Mouse (Mus musculus) neural tube, embryonic 13.5 days (tissue): ENCODE results near the gene Zscan26. TPM values are rescaled to one million over a fixed set of nuclear protein-coding genes. Genes with fewer than 3 reads are reported as not detected.
A peak's percentile ranks its signal among the peaks of the same experiment; 100 is the strongest.
"Not testable (repeated sequence)": the region's sequence is repeated elsewhere in the genome, so short reads cannot be mapped to it uniquely, and the experiment has no call there.

Source experiments
- ATAC-seq: fragments of 200-750 bp; cut with Nextera tagmentation; 2 replicates; pipeline ENCODE4 v1.8.0; 2017; ENCODE audit warnings: low read depth, mild to moderate bottlenecking, moderate TSS enrichment, moderate library complexity
- H3K27ac ChIP-seq: fragments of 300-500 bp; sonication (generic); replicated peaks from 2 replicates; pipeline ENCODE4 v1.5.1; 2015; ENCODE audit warnings: moderate library complexity, mild to moderate bottlenecking, inconsistent platforms
- H3K27me3 ChIP-seq: fragments of 300-500 bp; sonication (generic); 2 replicates; pipeline ENCODE4 v1.6.1; 2015; ENCODE audit warnings: mild to moderate bottlenecking, inconsistent platforms
- H3K36me3 ChIP-seq: fragments of 300-500 bp; sonication (generic); 2 replicates; pipeline ENCODE4 v1.6.1; 2015; ENCODE audit warnings: mild to moderate bottlenecking, inconsistent platforms
- H3K4me1 ChIP-seq: fragments of 300-500 bp; sonication (generic); replicated peaks from 2 replicates; pipeline ENCODE4 v1.6.1; 2015; ENCODE audit warnings: inconsistent platforms
- H3K4me2 ChIP-seq: fragments of 300-500 bp; sonication (generic); 2 replicates; pipeline ENCODE4 v1.6.1; 2015; ENCODE audit warnings: inconsistent platforms, mild to moderate bottlenecking, moderate library complexity
- H3K4me3 ChIP-seq: fragments of 300-500 bp; sonication (generic); 2 replicates; pipeline ENCODE4 v1.5.1; 2015; ENCODE audit warnings: mild to moderate bottlenecking, inconsistent platforms
- H3K9ac ChIP-seq: fragments of 300-500 bp; sonication (generic); 2 replicates; pipeline ENCODE4 v1.6.1; 2015; ENCODE audit warnings: moderate library complexity, mild to moderate bottlenecking, inconsistent platforms
- H3K9me3 ChIP-seq: fragments of 300-500 bp; sonication (generic); 2 replicates; pipeline ENCODE4 v1.6.1; 2016; ENCODE audit warnings: inconsistent platforms
- WGBS: fragments of 180-500 bp; shearing (Covaris S2); methylation state at CpG from one replicate; pipeline ENCODE4 v1.1.7; 2015; 5-methylcytosine and 5-hydroxymethylcytosine counted together
- polyA plus RNA-seq: library from polyadenylated mRNA; unstranded; fragments of >200 nt; fragmentation: Nextera tagmentation; extraction: Ambion mirVana; gene quantifications from 2 replicates; pipeline ENCODE4 v1.2.1, GENCODE M21; 2015

Zscan26 gene
- 23.5 and 27.9 TPM in 2 replicates for polyA plus RNA-seq

DNA sequence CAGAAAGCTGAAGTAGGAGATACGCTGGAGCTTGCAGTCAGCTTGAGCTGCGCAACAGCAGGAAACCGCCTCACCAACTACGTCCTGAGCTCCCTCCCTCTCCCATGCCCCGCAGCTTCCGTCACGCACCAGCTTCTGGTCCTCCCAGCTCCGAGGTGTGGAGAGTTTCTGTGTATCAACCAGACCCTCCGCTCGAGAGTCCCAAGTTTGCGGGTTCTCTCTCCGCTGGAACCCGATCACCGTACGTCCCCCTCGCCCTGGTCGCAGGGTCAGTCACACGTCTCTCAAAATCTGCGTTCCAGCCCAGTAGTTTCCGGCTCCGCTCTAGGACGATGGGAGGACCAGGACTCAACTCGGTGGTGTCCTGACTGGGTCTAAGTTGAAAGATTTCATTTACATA lies at the start of gene Zscan26:
Gene Zscan26 (minus strand): TSS at position 282 of the 400 bp plus-strand sequence.
- Histone ChIP-seq H3K27me3 (peaks cover 26% of the 10 kb centered on the region), H3K36me3 (0 out of 2 replicates have a peak, but pooled peaks cover 11% of the 10 kb centered on the region), H3K4me3 (peak within 1 kb of the TSS; percentile 81), H3K27ac (peak within 1 kb of the TSS; percentile 68), H3K4me2 (peak within 1 kb of the TSS; percentile 84), H3K4me1 (peaks cover 15% of the 10 kb centered on the region), H3K9me3 (no peaks in the 10 kb centered on the region), H3K9ac (peak within 1 kb of the TSS; percentile 76)
- under 1% methylated on average over 23 of the region's 23 CpGs for WGBS
- ATAC-seq = peak; percentile 92

DNA sequence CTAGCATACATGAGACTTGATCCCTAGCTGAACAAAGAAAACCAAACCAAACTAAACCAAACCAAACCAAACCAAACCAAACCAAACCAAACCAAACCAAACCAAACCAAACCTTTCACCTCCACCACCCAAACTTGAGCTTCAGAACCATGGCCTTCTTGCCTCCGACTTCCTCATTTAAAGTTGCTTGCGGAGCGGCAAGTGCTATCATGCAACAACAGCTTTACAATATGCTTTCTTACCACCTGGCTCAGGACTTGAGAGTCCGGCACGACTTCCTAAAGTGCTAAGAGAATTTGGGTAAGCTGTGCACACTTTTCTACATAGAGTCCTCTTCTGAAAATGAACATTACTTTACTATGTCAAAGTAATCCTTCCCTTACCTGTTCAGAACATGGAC lies 48.8 kb upstream of the Zscan26 start:
- H3K36me3 ChIP-seq = no peaks in the 10 kb centered on the region
- H3K4me1 ChIP-seq = peaks cover 4% of the 10 kb centered on the region
- H3K27ac ChIP-seq = no peak overlapping the region
- H3K9me3 ChIP-seq = no peaks in the 10 kb centered on the region
- ATAC-seq = no peak
- no peak overlapping the region for H3K4me3 ChIP-seq
- 90% methylated on average over 5 of the region's 5 CpGs for WGBS
- H3K27me3 ChIP-seq = no peaks in the 10 kb centered on the region
- no peak overlapping the region for H3K4me2 ChIP-seq
- H3K9ac ChIP-seq = no peak overlapping the region

DNA sequence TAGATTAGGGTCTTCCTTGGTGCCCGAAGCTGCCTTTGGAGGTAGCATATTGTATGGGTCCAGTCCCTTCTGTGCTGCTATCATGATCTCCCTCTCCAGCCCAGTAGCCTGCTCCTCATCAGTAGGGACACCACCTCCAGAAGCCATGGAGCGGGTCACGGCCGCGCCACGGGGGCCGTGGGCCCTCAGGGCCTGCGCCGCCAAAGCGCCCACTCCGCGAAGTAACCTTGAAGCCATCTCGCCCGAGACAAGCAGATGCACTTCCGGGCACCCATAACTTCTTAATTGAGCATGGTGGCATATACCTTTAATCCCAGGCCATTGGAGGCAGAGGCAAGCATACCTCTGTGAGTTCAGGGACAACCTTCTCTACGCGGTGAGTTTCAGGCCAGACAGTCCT lies 47.7 kb upstream of the Zscan26 start, which contains the start of gene Gm11273:
Gene Gm11273 (minus strand): TSS at position 237 of the 400 bp plus-strand sequence.
- not testable (repeated sequence) for H3K9me3 ChIP-seq, ATAC-seq
- 93% methylated on average over 17 of the region's 17 CpGs for WGBS

DNA sequence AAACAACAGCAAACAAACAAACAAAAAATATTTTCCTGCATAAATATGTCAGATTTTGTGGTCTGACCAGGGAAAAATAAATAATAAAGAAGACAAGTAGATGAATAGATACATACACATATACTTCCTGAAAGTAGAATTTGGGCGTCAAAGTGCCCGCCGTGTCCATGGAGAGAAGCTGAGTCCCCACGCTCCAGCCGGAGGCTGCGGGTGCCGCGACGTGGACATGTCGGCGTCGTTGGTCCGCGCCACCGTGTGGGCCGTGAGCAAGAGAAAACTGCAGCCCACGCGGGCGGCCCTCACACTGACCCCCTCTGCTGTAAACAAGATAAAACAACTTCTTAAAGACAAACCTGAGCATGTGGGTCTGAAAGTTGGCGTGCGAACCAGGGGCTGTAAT lies 41.5 kb upstream of the Zscan26 start, which contains the start of gene AK157302:
Gene AK157302 (plus strand): TSS at position 144 of the 400 bp plus-strand sequence.
- ATAC-seq = no peak
- WGBS = 94% methylated on average over 21 of the region's 21 CpGs
- no peaks in the 10 kb centered on the region for H3K36me3 ChIP-seq
- no peaks in the 10 kb centered on the region for H3K27me3 ChIP-seq
- no peaks in the 10 kb centered on the region for H3K4me1 ChIP-seq
- H3K4me2 ChIP-seq = no peak within 1 kb of the TSS
- H3K9me3 ChIP-seq = no peaks in the 10 kb centered on the region
- no peak within 1 kb of the TSS for H3K4me3 ChIP-seq
- no peak within 1 kb of the TSS for H3K9ac ChIP-seq
- H3K27ac ChIP-seq = no peak within 1 kb of the TSS

More for the DNA sequence above, 47.7 kb upstream of the Zscan26 start, which contains the start of gene Gm11273:
- not testable (repeated sequence) for H3K4me3 ChIP-seq, H3K36me3 ChIP-seq, H3K4me2 ChIP-seq, H3K27me3 ChIP-seq, H3K27ac ChIP-seq, H3K4me1 ChIP-seq, H3K9ac ChIP-seq

DNA sequence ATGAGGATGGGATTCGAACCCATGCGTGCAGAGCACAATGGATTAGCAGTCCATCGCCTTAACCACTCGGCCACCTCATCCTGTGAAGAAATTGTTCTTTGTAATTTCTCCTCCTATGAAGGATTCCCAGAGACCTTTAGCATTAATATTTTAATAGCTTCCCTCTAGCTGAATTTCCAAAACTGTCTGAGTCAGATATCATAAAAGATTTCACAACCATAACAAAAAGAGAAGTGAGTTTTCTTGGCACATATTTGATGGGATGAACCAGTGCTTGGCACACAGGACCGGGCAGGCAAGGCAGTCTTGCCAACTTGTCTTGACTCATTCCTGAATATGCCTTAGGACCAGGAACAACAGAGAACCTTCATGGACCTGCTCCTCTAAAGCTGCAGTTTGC lies 39.3 kb upstream of the Zscan26 start:
- Histone ChIP-seq H3K27me3 (no peaks in the 10 kb centered on the region), H3K4me1 (no peaks in the 10 kb centered on the region), H3K9ac (no peak overlapping the region), H3K4me2 (no peak overlapping the region), H3K4me3 (no peak overlapping the region), H3K36me3 (no peaks in the 10 kb centered on the region), H3K9me3 (no peaks in the 10 kb centered on the region), H3K27ac (no peak overlapping the region)
- ATAC-seq = no peak
- 92% methylated on average over 5 of the region's 5 CpGs for WGBS

DNA sequence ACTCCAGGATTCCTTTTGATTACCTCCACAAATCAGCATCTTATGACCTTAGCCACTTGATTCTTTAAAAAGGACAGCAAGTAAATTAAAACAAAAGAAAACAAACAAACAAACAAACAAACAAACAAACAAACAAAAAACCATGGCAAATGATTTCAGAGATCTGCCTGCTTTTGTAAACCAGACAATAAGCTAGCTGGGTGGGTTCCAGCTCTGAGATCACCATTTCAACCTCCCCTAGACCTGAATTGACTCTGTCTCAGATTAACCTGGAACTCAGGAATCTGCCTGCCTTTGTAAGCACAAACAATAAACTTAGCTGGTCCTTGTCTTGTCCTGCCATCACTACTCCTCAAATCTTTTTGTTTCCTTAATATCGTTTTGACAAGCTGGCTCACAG lies 33.4 kb upstream of the Zscan26 start:
- WGBS = 93% methylated on average over 1 of the region's 1 CpGs
- no peak for ATAC-seq
- H3K27me3 ChIP-seq = no peaks in the 10 kb centered on the region
- H3K27ac ChIP-seq = no peak overlapping the region
- no peak overlapping the region for H3K9ac ChIP-seq
- no peak overlapping the region for H3K4me3 ChIP-seq
- no peaks in the 10 kb centered on the region for H3K9me3 ChIP-seq
- no peak overlapping the region for H3K4me2 ChIP-seq
- H3K36me3 ChIP-seq = peaks cover 43% of the 10 kb centered on the region
- H3K4me1 ChIP-seq = no peaks in the 10 kb centered on the region

DNA sequence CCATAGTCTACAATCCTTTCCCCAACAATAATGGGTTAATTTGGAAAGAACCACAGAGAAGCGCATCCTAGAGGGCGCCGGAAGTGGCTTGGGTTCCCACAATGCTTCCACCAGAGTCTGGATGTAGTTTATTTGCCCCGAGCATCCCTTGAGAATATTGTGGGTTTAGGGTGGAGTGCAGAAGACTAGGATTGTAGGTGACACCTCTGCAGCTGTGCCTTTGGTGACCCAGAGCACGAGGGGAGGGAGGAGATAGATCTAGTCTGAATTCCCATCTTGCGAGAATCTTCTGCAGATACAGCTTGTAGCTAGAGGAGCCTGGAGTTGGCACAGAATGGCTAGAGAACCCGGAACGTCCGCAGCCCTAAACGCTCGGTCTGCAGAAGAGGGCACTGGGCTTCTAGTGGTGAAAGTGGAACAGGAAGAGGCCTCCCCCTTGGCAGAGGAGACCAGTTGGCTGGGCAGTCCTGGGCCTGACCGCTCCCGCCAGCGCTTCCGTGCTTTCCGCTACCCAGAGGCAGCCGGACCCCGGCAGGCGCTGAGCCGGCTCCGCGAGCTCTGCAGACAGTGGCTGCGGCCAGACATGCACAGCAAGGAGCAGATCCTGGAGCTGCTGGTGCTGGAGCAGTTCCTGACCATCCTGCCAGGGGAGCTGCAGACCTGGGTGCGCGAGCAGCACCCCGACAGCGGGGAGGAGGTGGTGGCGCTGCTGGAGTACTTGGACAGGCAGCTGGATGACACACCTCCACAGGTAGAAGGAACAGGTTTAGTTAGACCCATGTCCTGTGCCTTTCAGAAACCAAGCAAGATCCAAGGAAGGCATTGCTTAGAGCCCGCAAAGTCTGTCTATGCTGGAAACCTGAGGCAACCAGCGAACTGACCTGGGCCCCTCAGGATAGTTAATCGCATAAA lies 25.5 kb upstream of the Zscan26 start, which contains the start of the genes Zkscan4 and Gm10065:
Gene Zkscan4 (plus strand): TSS at position 149 of the 912 bp plus-strand sequence.
Gene Gm10065 (minus strand): TSS at position 683 of the 912 bp plus-strand sequence.
- Histone ChIP-seq H3K4me3 (peak within 1 kb of the TSS; percentile 66), H3K4me1 (peaks cover 14% of the 10 kb centered on the region), H3K27ac (peak within 1 kb of the TSS; percentile 78), H3K9ac (peak within 1 kb of the TSS; percentile 78), H3K4me2 (peak within 1 kb of the TSS; percentile 62), H3K36me3 (peaks cover 11% of the 10 kb centered on the region)
- H3K9me3 ChIP-seq, H3K27me3 ChIP-seq: not testable (repeated sequence)
- ATAC-seq = peak; percentile 95
- 4% methylated on average over 20 of the region's 31 CpGs for WGBS

DNA sequence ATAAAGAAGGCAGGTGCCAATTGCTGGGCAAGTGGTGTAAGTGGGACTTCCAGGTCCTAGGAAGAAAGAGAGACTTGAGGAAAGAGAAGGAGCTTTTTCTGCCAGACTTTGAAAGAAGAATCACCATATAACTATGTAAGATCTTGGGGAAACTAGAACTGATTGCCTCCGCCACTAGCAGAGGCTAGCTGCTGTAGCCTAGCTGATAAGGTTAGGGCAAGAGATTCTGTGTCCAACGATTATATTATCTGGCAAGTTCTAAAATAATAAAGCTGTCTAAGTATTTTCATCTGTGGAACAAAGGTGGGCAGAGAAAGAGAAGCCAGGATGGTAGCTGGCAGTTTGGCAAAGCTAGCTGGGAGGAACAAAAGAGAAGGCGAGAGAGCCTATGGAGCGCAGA lies 18.9 kb upstream of the Zscan26 start:
- Histone ChIP-seq H3K4me3 (no peak overlapping the region), H3K9ac (no peak overlapping the region), H3K9me3 (no peaks in the 10 kb centered on the region), H3K27me3 (peaks cover 11% of the 10 kb centered on the region; the same call in 1 of the 2 replicates), H3K27ac (no peak overlapping the region), H3K4me2 (no peak overlapping the region), H3K4me1 (no peaks in the 10 kb centered on the region; the same call in 1 of the 2 replicates), H3K36me3 (no peaks in the 10 kb centered on the region)
- WGBS = 30% methylated on average over 4 of the region's 4 CpGs
- no peak for ATAC-seq

DNA sequence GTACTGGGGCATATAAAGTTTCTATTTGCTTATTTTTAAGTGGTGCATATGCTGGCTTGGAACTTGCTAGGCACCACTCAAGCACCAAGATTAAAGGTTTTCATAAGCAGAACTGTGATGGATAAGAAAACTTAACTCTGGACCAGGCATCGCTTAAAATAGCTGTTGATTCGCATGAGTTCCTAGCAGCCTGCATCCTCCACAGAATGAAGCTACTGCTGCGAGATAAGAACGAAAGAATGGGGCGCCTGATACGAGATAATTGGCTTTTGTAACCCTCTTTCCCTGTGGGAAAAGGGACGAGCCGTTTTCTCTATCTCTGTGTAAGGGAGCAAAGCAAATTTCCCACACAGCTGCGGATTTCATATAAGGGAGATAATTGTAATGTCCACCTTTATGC lies 15.6 kb upstream of the Zscan26 start:
- no peaks in the 10 kb centered on the region for H3K36me3 ChIP-seq
- peak overlapping the region; percentile 85 for H3K4me2 ChIP-seq
- no peak overlapping the region for H3K27ac ChIP-seq
- no peak for ATAC-seq
- 34% methylated on average over 9 of the region's 9 CpGs for WGBS
- H3K4me3 ChIP-seq = peak overlapping the region; percentile 63; the same call in 1 of the 2 replicates
- H3K9ac ChIP-seq = no peak overlapping the region
- H3K9me3 ChIP-seq = no peaks in the 10 kb centered on the region
- peaks cover 20% of the 10 kb centered on the region for H3K27me3 ChIP-seq
- H3K4me1 ChIP-seq = no peaks in the 10 kb centered on the region; the same call in 1 of the 2 replicates

DNA sequence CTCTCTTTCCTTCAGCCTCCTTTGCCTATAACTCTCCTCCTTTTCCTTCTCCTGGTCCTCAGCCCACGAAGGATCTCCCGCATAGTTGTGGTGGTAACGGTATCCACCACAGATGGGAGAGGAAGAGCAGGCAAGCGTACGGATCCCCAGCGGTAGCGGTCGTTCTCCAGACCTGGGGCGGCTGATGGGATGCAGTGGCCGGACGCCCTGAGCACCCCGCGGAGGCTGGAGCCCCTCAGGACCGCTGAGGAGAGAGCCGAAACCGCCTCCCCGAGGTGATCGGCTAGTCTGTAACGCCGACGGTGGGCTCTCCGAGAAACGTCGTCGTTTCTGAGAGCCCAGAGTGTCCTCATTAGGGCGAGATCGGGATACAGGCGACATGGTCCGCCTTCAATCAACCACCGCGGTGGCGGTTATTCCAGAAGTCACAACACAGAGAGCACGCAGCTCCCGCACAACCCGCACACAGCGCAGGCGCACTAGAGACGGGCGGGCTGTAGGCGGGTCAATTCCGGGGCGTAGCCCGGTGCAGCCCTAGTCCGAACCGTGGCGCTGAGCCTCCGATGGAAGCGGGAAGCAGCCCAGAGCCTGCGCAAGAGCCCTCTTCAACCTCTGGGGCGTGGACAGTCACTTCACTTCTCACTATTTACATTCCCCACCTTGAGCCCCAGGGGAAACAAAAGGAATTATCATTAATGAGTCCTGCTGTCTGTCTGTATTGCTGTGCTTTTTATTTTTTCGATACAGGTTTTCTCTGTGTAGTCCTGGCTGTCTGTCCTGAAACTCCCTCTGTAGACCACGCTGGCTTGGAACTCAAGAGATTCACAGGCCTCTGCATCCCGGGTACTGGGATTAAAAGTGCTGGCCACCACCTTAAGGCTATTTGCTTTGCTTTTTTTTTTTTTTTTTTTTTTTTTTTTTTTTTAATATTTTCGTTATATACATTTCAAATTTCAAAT lies 14.8 kb upstream of the Zscan26 start, which contains the start of gene Nkapl:
Gene Nkapl (minus strand): TSS at position 449 of the 959 bp plus-strand sequence.
- WGBS = 2% methylated on average over 54 of the region's 54 CpGs
- H3K27ac ChIP-seq = peak within 1 kb of the TSS; percentile 83

DNA sequence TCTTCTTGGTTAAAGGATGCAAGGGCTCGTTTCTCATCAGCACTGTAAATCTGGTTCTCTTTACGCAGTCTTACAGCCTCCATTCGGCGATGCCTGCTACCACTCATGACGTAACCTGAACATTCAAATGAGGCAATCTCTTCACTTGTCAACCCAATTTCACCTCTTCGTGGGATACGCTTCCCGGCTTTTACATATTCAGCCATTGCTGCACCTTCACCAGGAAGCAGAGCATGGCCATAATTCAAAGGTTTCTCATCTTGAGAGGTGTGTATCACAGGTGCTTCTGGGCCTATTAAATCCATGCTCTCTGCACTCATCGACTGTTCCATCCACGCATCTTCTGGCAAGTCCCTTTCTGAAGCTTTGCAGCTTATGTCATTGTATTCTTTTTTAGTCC lies 13.8 kb upstream of the Zscan26 start:
- no peak overlapping the region for H3K27ac ChIP-seq
- no peak overlapping the region for H3K9ac ChIP-seq
- H3K4me3 ChIP-seq = 0 out of 2 replicates have a peak overlapping the region, but pooled peaks have one; percentile 63
- WGBS = 83% methylated on average over 10 of the region's 10 CpGs
- H3K36me3 ChIP-seq = no peaks in the 10 kb centered on the region
- no peaks in the 10 kb centered on the region; the same call in 1 of the 2 replicates for H3K4me1 ChIP-seq
- peak overlapping the region; percentile 85 for H3K4me2 ChIP-seq
- ATAC-seq = no peak
- H3K9me3 ChIP-seq = no peaks in the 10 kb centered on the region
- H3K27me3 ChIP-seq = peaks cover 20% of the 10 kb centered on the region

More for the DNA sequence above, 14.8 kb upstream of the Zscan26 start, which contains the start of gene Nkapl:
- ATAC-seq = peak; percentile 100
- Histone ChIP-seq H3K36me3 (no peaks in the 10 kb centered on the region), H3K4me2 (peak within 1 kb of the TSS; percentile 85), H3K9ac (peak within 1 kb of the TSS; percentile 76), H3K4me1 (no peaks in the 10 kb centered on the region; the same call in 1 of the 2 replicates), H3K9me3 (no peaks in the 10 kb centered on the region), H3K27me3 (peaks cover 20% of the 10 kb centered on the region), H3K4me3 (peak within 1 kb of the TSS; percentile 63)
